Mouse (Mus musculus) T-helper 1 cell (primary cell): ENCODE data around the gene Zfyve27.

Source experiments
- in situ Hi-C: fragments of 300-600 bp; cut with MboI, MseI; formaldehyde crosslinking; loops from one replicate; pipeline ENCODE4 v1.15.1; 2025; ENCODE audit warnings: high pct_unique_total_duplicates

Gene Zfyve27

DNA sequence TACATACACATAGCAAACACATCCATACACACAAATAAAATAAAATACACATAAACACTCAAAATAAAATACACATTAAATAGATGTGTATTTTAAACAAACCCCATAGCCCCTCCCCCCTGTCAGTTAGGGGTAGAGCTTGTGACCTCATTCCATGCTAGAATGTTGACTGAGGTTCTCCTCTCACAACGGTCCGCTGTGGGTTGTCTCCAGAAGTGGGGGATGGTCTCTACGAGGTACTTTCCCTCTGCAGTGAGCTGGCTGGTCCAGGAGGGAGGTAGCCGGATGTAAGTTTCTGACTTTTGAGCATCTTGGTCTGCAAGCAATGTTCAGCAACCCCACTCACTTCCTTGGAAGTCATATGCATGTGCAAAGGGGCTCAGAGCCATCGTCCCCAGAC is at the start of gene Zfyve27:
TSS of gene Zfyve27 (plus strand) at position 188 of the 400 bp plus-strand sequence.
- in situ Hi-C loops = no loop called here

DNA sequence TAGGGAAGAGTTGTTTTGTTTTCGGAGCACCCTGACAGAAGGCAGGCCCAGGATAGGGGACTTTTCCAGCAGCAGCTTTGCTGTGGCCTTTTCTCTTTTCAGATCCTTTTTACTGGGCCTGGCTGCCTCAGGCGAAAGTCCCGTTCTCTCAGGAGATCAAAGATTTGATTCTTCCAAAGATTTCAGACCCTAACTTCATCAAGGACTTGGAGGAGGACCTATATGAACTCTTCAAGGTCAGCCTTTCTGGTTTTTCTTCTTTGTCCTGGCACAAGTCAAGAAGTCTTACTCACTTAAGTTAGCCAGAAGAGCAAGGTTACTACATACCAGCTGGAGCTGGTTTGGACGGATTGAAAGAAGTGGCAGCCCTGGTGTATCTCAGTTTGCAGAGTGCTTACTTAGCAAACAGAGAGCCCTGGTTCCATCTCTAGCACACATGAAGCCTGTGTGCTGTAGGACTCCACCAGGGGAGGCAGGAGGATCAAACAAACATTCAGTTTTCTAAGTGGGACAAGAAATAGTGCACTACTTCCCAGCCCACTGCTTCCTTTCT is 47.9 kb upstream of the Zfyve27 start:
- in situ Hi-C loops = no loop called here

DNA sequence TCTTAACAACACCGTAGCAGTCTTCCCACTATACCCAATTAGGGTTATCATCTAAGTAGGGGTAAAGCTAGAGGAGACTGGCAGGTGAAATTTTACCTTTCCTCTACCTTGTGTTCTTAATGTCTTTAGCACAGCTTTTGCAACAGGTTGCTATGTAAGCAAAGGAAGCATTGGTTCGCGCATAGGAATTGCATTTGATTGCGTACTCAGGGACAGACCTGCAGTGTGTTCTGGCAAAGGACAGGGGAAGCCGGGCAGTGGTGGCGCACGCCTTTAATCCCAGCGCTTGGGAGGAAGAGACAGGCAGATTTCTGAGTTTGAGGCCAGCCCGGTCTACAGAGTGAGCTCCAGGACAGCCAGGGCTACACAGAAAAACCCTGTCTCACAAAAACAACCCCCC is 45.6 kb upstream of the Zfyve27 start:
- in situ Hi-C loops = no loop called here

DNA sequence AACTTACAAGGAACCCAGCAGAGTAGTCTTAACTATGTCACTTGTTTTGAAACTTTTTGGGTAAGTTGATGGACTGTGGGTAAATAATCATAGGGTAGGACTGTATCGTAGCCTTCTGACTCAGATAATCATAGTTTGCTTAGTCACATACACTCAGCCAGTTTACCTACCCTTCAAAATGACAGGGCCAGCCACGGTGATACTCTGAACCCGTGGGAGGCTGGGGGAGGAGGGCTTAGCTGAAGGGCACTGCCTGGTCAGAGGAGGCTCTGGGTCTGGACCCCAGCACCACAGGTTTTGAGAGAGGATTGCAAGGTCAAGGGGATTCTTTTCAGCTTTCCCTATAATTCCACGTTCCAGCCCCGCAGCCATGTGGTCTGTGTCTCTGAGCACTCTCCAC is 45.2 kb upstream of the Zfyve27 start:
- in situ Hi-C loops = no loop called here

DNA sequence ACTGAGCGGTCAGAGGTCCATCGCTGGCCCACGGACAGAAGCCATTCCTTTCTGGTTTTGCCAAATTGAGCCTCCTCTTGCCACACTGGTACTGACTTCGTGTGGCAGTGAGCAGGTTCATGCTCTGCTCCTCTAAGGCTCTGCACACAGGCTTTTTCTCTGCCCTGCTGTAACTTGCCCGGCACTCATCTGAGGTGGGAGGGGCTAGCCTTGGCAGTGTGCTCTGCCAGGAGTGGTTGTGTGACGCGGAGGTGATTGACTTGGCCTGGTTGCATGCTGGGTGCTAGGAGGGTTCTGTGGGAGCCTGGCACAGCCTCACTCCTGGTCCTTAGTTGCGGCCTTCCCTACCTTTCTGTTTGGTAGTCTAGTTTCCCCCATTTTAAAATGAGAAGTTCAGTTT is 43.3 kb upstream of the Zfyve27 start:
- in situ Hi-C loops = no loop called here

DNA sequence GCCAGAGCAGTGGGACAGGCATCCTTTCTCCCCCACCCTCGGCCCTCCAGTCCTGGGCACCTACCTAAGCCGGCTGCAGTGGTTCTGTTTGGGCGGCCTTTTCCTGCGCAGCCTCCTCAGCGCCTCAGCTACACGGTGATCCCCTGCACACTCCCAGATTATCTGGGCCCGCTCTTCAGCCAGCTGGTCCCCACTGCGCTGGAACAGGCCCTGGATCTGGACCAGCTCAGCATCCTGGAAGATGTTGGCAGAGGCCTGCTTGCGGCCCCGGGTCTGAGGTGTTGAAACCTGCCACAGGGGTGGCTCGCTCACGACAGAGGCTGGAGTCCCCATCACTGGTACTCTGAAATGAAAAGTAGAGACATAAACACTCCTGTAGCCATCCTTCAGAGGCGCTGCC is 39.1 kb upstream of the Zfyve27 start:
- in situ Hi-C loops = no loop called here

DNA sequence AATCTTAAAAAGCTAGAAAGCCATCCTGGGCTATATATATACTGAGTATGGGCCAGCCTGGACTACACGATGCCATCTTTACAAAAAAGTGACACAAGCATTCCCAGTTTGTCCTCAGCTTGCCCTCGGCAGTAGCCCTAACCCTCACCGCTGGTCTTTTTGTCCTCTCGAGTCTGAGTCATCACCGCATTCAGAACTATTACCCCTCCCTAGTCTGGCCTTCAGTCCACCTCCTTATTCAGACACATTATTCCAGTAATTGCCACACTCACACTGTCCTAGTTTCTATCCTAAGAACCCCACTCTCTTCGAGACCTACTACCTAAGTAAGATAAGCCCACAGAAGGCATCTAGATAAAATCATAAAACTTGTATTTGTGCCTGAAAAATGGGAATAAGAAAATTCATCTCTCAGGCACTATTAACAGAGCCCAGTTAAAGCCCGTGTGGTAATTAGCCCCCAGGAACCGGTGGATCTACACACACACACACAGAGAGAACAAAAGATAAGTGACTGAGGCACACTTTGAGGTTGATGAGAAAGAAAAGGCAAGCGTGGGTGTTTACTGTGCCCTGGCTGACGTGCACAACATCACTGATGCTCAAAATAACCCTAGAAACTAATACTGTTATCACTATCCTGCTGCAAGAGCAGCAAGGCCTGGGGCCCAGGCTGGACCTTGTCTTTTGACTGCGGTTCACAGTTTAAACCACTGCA is 38.1 kb upstream of the Zfyve27 start:
- in situ Hi-C loops = no loop called here

DNA sequence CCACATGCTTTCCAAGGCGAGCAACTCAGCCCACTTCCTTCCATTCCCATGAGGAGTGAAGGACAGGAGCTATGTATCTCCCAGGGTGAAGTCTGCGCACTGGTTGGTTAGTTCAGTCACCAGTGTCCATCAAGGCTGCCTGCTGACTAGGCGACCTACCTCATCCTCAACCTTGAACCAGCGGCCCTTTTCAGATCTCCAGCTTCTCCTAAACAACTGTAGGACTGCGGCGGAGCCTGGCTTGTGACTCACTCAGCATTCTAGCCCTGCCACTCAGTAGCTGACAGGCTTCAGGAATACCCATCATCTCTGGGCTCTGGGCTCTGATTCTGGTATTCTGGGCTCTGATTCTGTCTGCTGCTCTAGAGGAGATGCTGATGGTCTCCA is 37.5 kb upstream of the Zfyve27 start:
- in situ Hi-C loops = no loop called here

DNA sequence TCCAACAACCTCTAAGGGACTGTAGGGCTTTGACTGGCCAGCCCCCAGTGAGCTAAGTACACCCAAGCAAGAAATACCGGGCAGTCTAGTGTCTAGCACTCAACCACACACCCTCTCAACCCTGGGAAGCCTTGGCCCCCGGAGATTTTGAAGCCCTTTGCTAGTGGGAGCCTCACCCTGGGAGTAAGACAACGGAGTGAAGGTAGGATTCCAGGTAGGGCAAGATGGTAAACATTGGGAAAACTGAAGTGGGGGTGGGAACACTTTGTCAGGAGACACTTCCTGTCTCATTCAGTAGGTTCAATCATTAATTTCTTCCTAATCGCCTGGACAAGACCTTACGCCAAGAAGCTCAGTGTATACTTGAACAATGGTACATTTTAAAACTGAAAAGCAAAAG is 36.7 kb upstream of the Zfyve27 start:
- in situ Hi-C loops = no loop called here

DNA sequence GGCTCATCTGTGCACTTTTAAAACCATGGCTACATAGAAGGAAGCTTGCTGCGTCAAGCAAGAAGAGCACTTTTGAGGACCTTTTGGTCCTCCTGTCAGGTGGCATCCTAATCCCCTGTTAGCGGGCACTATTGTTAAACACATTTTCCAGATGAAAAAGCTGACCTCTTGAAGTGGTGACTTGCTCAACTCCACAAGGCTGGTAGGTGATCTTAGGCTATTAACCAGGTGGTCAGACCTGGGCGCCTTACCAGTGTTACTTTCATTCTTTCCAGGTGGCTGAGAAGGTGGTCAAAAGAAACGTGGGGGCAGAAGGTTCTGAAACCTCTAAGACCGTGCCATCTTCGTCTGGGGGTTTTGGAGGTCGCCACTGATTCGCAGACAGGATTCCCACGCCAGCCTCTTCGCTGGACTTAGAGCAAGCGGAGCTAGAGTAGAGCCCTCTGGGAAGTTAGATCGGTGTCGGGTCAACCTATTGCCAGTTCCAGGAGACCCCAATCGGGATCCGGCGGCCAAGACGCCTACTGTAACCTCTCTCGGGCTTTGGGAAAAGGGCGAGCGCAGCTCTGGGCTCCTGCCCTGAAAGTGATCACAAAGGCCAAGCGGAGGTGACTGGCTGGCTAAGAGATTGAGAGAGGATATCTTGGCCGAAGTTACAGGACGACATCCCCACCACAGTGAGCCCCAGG is 35.6 kb upstream of the Zfyve27 start:
- in situ Hi-C loops = no loop called here

DNA sequence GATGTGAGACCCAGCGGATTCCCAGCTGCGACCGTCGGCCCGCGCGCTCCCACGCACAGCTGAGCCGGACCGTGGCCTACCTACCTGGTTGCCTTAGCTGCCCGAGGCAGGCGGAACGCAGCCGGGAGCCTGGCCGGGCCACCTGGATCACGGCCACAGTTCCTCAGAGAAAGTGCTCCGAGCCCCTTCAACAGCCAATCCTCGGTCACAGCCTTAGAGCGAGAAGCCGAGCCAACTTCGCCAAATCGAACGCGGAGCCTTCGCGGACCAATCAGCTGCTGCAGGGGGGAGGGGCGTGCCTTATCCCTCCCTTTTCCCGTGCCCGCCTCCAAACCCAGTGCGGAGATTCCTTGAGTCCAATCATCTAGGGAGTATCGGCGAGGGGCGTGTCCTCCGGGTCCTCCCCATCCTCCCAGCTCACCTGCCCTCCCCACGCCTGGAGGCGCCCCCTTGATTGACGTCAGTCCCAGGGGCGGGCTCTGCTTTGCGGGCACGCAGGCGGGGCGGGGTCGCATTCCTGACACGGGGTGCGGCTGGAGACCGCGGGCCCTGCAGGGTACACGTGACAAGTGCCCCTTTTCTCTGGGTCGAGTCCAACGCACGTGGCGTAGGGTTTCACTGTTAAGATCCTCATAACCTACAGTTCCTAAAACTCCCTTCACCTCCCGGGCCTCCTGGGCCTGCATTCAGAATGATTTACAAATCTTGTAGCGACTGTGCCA is 34.8 kb upstream of the Zfyve27 start, which contains the start of gene Avpi1:
TSS of gene Avpi1 (minus strand) at position 273 of the 722 bp plus-strand sequence.
- in situ Hi-C loops = no loop called here

DNA sequence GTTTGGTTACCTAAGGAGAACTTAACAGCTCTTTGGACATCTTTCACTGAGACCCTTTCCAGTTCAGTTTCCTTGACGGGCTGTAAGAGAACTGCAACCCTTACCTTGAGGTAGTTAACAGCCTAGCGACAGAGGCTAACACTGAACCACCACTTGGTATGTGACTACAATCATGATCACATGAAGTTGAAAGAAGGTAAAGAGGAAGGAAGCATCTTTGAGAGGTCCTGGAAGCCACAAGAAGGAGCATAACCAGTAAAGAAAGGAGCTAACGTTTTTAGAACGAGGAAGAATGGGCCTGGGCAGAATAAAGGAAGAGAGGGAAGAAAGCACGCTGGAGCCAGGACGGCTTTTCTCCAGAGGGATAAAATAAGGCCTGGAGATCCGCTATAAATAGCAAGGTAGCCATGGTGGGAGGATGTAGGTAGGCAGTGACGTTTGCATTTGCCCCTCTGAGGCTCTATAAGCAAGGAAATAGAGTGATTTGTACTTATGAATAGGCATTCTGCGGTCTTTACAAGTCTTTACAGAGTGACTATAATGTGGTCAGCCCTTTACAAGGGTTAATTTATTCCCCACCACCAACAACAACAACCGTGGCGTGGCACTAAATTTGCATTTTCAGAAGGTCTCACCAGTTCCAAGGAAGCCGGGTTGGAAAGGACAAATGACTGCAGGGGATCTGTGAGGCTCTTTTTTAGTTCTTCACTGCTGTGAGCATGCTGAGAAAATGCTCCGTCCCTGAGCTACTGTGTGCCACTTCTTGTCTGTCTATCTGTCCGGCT is 34.0 kb upstream of the Zfyve27 start:
- in situ Hi-C loops = no loop called here

DNA sequence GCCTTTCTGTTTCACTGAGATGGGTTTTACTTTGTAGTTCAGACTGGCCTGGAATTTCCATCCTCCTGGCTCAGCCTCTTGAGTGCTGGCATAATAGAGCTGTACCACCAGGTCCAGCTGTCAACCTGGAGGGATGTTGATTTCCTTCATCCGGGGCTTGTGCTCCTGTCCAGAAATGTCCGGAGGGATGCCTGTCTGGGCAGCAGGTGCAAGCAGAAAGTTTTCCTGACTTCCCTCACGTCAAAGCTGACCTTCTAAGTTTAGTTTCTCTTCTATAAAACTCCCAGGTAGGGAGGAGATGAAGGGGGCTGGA is 33.5 kb upstream of the Zfyve27 start:
- in situ Hi-C loops = no loop called here

DNA sequence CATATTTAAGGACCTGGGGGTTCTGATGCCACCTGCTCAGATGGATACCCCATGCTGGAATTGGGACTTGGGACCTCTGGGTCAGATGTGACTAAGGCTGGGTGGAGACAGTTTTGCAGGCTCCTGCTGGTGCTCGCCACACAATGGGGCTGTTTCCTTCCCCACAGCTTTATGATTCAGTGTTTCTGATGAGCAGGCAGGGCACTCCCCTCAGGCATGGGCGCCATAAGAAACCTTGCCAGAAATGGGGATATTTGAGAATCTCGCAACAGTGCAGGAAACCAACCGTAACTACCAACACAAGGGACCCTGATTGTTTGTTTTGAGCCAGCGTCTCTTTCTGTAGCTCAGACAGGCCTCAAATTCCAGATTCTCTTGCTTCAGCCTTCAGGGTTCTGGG is 32.6 kb upstream of the Zfyve27 start:
- in situ Hi-C loops = no loop called here

DNA sequence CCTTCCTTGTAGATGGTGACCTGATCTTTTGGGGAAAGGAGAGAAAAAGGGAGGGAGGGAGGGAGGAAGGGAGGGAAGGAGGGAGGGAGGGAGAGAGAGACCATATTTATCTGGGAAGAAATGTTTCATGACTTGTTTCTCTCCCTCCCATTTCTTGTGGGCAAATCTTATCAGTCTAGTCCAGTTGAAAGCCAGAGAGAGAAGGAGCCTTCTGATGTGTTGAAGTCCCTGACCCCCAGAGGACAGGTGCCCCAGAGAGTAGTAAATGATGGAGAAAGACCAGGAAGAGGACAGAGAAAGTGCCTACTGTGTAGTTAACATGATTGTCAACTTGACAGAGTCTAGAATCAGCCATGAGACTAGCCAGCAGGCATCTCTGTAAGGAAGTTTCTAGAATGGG is 28.7 kb upstream of the Zfyve27 start:
- in situ Hi-C loops = no loop called here

DNA sequence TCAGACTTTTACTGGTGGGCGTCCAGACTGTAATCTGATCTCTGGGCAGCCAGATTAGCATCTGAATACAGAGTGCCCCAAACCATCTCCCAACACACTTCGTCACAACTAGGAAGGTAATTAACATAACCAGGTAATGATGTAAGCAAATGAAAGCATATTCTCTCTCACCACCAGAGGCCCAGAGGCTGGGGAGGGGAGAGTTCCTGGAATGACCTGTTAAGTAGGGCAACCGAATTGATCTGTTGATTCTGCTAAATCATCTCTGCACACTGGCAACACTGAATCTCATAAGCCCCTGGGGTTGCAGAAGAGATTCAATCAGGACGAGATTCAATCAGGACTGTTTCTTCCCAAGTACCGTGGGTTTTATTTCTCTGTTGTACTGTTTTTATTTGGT is 27.6 kb upstream of the Zfyve27 start:
- in situ Hi-C loops = no loop called here

DNA sequence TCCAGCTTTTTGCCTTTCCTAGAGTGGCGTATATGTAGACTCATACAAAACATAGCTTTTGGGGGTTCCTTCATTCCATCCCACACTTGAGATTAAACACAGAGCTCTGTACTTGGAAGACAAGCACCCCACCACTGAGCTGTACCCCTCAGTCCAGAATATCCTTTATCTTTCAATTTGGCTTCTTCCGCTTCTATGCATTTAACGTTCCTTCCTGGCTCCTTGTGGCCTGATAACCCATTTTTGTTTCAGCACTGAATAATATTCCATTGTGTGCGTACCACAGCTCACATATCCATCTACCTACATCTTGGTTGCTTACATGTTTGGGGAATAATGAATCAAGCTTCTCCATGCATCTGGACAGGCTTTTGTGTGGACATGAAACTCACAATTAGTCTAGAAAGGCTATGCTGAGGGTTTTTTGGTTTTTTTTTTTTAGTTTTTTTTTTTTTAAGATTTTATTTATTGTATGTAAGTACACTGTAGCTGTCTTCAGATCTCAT is 26.5 kb upstream of the Zfyve27 start:
- in situ Hi-C loops = no loop called here

DNA sequence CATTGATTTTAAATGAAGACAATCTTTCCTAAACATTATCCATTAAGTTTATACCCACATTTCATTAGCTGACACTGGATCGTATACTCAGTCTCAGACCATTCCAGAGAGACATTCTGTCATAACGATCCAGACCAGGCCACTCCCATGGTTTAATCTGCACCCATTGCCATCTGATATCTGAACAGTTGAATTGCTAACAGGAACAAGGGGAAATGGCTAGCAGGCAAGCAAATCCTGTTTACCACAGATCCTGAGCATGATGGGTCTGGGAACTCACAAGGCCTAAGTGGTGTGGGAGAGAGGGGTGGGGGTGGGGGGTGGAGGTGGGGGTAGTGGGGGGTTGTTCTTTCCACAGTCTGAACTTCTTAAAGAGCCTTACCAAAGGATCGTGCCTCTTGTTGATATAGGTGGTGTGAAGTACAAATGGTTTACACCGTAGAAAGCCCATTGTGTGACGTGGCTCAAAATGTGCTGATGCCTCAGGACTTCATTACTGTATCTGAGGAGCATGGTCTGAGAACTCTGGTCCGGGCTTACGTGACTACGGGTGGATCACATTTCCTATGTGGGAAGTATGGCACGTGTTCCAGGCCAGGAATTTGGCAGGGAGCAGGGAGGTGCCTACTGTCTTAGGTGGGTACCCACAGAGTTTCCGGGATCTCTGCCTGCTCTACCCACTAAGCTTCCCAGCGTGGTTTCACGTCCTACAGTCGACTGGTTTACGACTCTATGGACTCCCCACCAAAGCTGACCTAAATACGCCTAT is 25.1 kb upstream of the Zfyve27 start:
- in situ Hi-C loops = no loop called here

DNA sequence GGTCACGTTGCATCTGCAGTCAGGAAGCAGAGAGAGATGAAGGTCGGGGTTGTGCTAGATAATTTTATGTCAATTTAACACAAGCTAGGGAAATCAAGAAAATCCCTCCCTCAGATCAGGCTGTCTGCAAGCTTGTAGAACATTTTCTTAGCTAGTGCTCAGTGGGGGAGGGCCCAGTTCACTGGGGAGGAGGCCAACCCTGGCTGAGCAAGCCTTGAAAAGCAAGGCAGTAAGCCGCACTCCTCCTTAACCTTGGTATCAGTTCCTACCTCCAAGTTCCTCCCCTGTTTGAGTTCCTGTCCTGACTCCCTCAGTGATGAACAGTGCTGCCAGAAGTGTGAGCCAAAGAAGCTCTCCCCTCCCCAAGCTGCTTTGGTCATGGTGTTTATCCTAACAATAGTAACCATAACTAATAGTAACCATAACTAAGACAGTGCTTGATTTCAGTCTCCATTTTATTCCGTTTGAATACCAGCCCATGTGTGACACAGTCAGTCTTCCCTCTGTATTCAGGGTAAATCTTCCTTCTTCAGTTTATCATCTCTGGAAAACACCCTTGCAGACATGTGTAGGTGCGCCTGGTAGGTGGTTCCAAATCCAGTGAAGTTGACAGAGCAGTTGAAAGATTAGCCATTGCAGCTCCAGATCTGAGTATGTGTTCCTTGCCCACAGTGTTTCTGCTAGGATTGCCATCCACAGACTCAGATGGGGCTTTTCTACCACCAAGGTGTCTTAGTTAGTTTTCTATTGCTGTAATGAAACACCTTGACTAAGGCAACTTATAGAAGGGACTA is 23.8 kb upstream of the Zfyve27 start:
- in situ Hi-C loops = no loop called here

DNA sequence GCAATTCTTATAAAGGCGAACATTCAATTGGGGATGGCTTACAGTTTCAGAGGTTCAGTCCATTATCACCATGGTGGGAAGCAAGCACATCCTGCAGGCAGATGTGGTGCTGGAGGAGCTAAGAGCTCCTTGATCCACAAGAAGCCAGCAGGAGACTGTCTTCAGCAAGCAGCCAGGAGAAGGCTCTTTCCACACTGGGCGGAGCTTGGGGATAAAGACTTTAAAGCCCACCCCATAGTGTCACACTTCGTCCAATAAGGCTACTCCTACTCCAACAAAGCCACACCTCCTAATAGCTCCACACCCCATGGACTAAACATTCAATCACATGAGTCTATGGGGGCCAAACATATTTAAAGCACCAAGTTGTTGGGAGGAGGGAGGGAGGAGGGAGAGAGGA is 21.8 kb upstream of the Zfyve27 start:
- in situ Hi-C loops = no loop called here
